In the genomic region with DNA sequence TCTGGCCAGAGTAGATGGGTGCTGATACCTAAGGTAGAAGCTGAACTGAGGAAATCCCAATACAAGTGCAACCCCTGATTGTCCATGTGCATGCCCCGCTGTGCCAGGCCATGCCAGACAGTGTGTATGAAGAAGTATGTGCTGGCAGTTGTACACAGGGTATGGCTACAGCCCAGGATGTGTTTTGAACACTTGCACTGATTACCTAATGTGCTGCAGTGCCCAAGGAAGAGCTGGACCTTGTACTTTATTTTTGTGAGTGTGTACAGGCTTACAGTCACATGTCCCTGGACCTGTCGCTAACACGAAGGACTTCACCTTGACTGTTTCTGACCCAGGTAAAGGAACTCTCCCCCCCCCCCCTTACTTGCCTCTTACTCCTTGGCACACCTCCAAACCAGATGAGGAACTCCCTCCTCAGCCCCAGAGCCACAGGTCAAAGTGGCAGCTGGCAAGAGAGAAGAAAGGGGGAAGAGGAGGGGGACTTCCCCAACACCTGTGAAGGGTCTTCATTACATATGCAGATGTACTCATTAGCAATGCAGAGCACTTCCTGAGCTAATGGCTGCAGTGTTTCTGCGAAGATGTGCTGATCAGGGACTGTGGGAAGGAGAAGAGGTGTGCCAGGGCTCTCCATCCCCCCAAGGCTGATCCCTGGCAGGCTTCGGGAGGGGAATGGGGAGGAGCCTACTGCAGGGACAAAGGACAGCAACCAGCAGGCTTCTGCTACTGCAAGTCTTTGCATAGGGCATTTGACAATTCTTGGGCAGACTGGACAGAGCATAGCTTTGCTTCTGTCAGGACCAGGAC, we compare ENCODE assay signal across 10 mouse cellular contexts. TPM values are rescaled to one million over a fixed set of nuclear protein-coding genes. Genes with fewer than 3 reads are reported as not detected.
DNase-seq lines count a peak whose midpoint lies in the region.
"Had no signal": no experiment of that assay in that cellular context is flagged by ENCODE, and none has a peak within 500 bp of the region (broad histone marks: within the 10 kb centered on the region; RNA-seq: fewer than 3 reads in every experiment).

No protein-coding gene starts in this region.

- peak; percentile 26 for DNase-seq in adrenal gland, adult 2 months
- no peak for DNase-seq in adrenal gland, adult 8-10 months
- peak; percentile 24 for DNase-seq in spleen, adult 18-20 months
- no peak for DNase-seq in spleen, postnatal 4 days (ENCODE audit: low spot score in 2 of 2)
- peak; percentile 47 for DNase-seq in kidney, adult 9 months
- peak; percentile 62 for DNase-seq in splenic B cell, adult 2 months (ENCODE audit: low read depth, low spot score)
- DNase-seq in testis, postnatal 14 days (ENCODE audit: low spot score) = no peak
- no peak for DNase-seq in thymus, postnatal 25 days
- DNase-seq: liver, embryonic 13.5 days; thymus, adult 18-20 months had no signal

- no peaks in the 10 kb centered on the region for H3K27me3 ChIP-seq in splenic B cell, adult 2 months (ENCODE audit: control insufficient read depth, insufficient read depth, low read length, poor library complexity, severe bottlenecking)

- no peaks in the 10 kb centered on the region for H3K36me3 ChIP-seq in splenic B cell, adult 2 months (ENCODE audit: control insufficient read depth, insufficient read depth, low read length, poor library complexity, severe bottlenecking)
- H3K36me3 ChIP-seq: liver, embryonic 13.5 days had no signal

RNA-seq across cellular contexts. Expression of a gene that starts 32.4 kb away (rescaled TPM):
- total RNA-seq in adrenal gland, adult 2 months (2021) = 10 to 100 TPM; 11.0 to 16.7 TPM
- 16.6 and 17.1 TPM in 2 replicates for polyA plus RNA-seq in adrenal gland, adult 2 months (2012; rRNA removed)
- total RNA-seq in adrenal gland, adult 8-10 months (2022) = 10 to 100 TPM; 14.3 to 22.9 (median 15.7) TPM

Comparison
In these comparisons a context has a peak if more than half of its experiments do, and no peak if none do; other contexts are left out.
1. DNase-seq: peak in adrenal gland, adult 2 months (single experiment), spleen, adult 18-20 months (2 of 2), kidney, adult 9 months (single experiment) and splenic B cell, adult 2 months (single experiment); none in adrenal gland, adult 8-10 months (single experiment), spleen, postnatal 4 days (0 of 2), testis, postnatal 14 days (single experiment) and thymus, postnatal 25 days (single experiment).